Mouse (Mus musculus) heart, embryonic 15.5 days (tissue): Measurements from ENCODE around the gene Sema4g. TPM values are rescaled to one million over a fixed set of nuclear protein-coding genes. Genes with fewer than 3 reads are reported as not detected.

Experiments used
- polyA plus RNA-seq: library from polyadenylated mRNA; unstranded; fragments of >200 nt; fragmentation: Nextera tagmentation; extraction: Ambion mirVana; gene quantifications from 2 replicates; pipeline ENCODE4 v1.2.1, GENCODE M21; 2015

Gene Sema4g
- polyA plus RNA-seq, 1 experiment from 2014 or later, result 0.50 TPM

Other genes starting within 250 kb of the Sema4g start
- not detected in 2 replicates for gene Pax2, start 233.1 kb upstream of the Sema4g start, polyA plus RNA-seq
- 28.1 and 30.0 TPM in 2 replicates for gene Slf2, start 58.0 kb upstream of the Sema4g start, polyA plus RNA-seq
- gene Twnk, start 16.6 kb downstream of the Sema4g start, polyA plus RNA-seq, result 19.4 TPM in 2 replicates
- gene Mrpl43, start 17.3 kb downstream of the Sema4g start, polyA plus RNA-seq, result 60.2 and 60.7 TPM in 2 replicates
- gene Lzts2, start 25.3 kb downstream of the Sema4g start, polyA plus RNA-seq, result 44.5 and 56.9 TPM in 2 replicates
- 0.11 and 0.16 TPM in 2 replicates for gene Pdzd7, start 56.6 kb downstream of the Sema4g start, polyA plus RNA-seq
- 16.1 and 22.1 TPM in 2 replicates for gene Sfxn3, start 58.4 kb downstream of the Sema4g start, polyA plus RNA-seq
- gene Kazald1, start 86.1 kb downstream of the Sema4g start, polyA plus RNA-seq, result 14.1 and 18.4 TPM in 2 replicates
- gene Tlx1, start 161.6 kb downstream of the Sema4g start, polyA plus RNA-seq, result 0.28 and 0.40 TPM in 2 replicates
- gene Lbx1, start 246.7 kb downstream of the Sema4g start, polyA plus RNA-seq, result not detected in 2 replicates